Mouse (Mus musculus): ENCODE data around the gene Gm2163. TPM values are rescaled to one million over a fixed set of nuclear protein-coding genes. Genes with fewer than 3 reads are reported as not detected.
"Not testable (repeated sequence)": the region's sequence is repeated elsewhere in the genome, so short reads cannot be mapped to it uniquely, and the experiment has no call there.

The Gm2163 gene
- polyA plus RNA-seq (2012; rRNA removed), result 1.8 and 2.1 TPM in 2 replicates

DNA sequence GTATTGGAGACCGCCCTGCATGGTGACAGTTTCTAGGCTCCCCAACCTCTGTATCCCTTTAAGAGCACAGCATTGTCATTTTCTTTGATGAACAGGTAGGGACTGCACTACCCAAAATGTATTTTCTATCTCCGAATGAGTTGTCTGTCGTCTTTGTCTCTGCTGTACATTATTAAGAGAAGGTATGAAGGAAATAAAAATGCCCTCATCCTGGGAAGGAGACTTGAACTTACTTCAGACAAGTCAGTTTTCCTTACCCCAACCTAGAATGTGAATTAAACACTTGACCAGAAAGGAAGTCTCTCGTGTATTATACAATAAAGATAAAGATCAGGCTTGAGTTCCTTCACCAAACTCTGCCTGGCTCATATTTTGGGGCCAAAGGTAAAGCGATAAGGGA, at the start of gene Gm2163:
Gene Gm2163, plus strand, starts transcription at position 301 of the 400 bp plus-strand sequence.
- not testable (repeated sequence) for H3K4me1 ChIP-seq (ENCODE audit: control insufficient read depth, insufficient read depth, low read length); H3K4me3 ChIP-seq (ENCODE audit: insufficient read depth, low read length); H3K27ac ChIP-seq (ENCODE audit: insufficient read depth, low read length)

DNA sequence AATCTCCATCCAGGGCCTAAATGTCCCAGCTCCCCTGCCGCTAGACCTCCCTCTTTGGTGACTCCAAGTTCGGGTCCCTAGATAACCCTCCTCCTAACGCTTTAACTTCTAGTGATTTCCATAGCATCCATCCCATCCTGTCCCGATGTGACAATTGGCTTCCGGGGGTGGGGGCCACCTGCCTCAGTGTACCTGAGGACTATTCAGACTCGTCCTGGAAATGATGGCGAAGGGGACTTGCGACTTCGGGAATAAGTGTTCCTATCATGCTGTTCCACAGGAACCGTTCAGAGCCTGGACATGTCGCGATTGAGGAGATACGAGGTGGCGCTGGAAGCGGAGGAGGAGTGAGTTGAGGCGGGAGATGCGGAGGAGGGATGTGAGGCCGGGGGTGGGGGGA, 27.5 kb upstream of the Gm2163 start, which contains the start of gene Gm21586:
Gene Gm21586, plus strand, starts transcription at position 301 of the 400 bp plus-strand sequence.
- not testable (repeated sequence) for H3K4me1 ChIP-seq (ENCODE audit: control insufficient read depth, insufficient read depth, low read length); H3K4me3 ChIP-seq (ENCODE audit: insufficient read depth, low read length); H3K27ac ChIP-seq (ENCODE audit: insufficient read depth, low read length)

DNA sequence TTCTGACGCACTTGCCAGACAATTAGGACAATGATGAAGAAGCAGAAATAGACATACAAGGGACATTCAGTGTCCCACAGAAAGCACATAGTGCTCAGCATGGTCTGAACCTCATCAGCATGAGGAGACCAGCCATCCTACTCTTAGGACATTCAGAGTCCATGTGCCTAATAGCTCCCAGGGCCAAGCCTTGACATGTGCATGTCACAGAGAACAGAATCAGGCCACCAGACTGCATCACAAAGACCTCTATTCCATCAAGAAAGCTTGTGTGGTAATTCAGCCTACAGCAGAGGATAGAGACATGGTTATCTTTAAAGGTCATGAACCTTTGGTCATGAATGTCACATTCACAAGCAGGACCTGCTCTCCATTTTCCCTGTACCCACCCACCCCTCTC, 61.5 kb downstream of the Gm2163 start, which contains the start of gene Fam205a2:
Gene Fam205a2, minus strand, starts transcription at position 101 of the 400 bp plus-strand sequence.
- H3K4me3 ChIP-seq (ENCODE audit: insufficient read depth, low read length), result not testable (repeated sequence)

DNA sequence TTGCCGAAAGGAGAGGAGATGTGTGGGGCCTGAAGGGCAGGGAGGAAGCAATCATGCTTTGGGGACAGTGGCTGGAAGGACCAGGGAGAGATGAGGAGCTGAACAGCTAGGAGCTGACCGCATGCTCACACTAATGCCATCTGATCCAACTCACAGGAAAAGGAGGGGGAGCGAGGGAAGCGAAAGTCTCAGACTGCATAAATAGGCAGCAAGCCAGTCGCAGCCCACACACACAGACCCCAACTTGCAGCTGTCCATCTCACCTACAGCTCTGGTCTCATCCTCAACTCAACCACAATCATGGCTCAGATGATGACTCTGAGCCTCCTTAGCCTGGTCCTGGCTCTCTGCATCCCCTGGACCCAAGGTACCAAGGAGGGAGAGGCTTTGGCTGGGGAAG, 145.3 kb downstream of the Gm2163 start, which contains the start of gene Gm10591:
Gene Gm10591, plus strand, starts transcription at position 301 of the 400 bp plus-strand sequence.
- not testable (repeated sequence) for H3K27ac ChIP-seq (ENCODE audit: insufficient read depth, low read length)

More for the DNA sequence above, 61.5 kb downstream of the Gm2163 start, which contains the start of gene Fam205a2:
- H3K27ac ChIP-seq (ENCODE audit: insufficient read depth, low read length); H3K4me1 ChIP-seq (ENCODE audit: control insufficient read depth, insufficient read depth, low read length): not testable (repeated sequence)

DNA sequence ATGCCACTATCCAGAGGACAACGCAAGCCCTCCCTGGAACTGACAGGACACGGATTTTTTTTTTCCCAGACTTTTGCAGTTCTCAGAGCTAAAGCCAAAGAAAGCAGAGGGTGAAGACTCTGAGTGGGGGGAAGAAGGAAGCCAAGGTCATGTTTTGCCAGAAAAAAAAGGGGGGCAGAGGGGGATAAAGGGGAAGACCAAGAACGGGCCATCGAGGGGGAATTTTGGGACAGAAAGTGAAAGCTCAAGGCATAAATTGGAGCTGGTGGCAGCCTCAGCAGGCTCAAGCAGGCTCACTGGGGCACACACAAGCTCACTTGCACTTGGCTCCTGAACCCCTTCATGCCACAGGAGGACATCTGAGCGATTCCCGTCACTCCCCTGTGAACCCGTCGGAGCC, 162.9 kb downstream of the Gm2163 start, which contains the start of gene Gm2564:
Gene Gm2564, plus strand, starts transcription at position 301 of the 400 bp plus-strand sequence.
- H3K4me3 ChIP-seq (ENCODE audit: insufficient read depth, low read length); H3K27ac ChIP-seq (ENCODE audit: insufficient read depth, low read length); H3K4me1 ChIP-seq (ENCODE audit: control insufficient read depth, insufficient read depth, low read length): not testable (repeated sequence)

More for the DNA sequence above, 145.3 kb downstream of the Gm2163 start, which contains the start of gene Gm10591:
- H3K4me3 ChIP-seq (ENCODE audit: insufficient read depth, low read length); H3K4me1 ChIP-seq (ENCODE audit: control insufficient read depth, insufficient read depth, low read length): not testable (repeated sequence)

Other genes starting within 250 kb of the Gm2163 start
- gene Gm10600, start 226.1 kb upstream of the Gm2163 start, polyA plus RNA-seq (2012; rRNA removed), result not detected in 2 replicates
- not detected in 2 replicates for gene Ccl21b, start 211.0 kb upstream of the Gm2163 start, polyA plus RNA-seq (2012; rRNA removed)
- not detected in 2 replicates for gene Gm21953, start 172.5 kb upstream of the Gm2163 start, polyA plus RNA-seq (2012; rRNA removed)
- gene Fam205a3, start 148.4 kb upstream of the Gm2163 start, polyA plus RNA-seq (2012; rRNA removed), result 0.44 and 1.1 TPM in 2 replicates
- not detected in 2 replicates for gene Gm21586, start 27.4 kb upstream of the Gm2163 start, polyA plus RNA-seq (2012; rRNA removed)
- gene Fam205a2, start 61.4 kb downstream of the Gm2163 start, polyA plus RNA-seq (2012; rRNA removed), result 0.44 and 1.1 TPM in 2 replicates
- gene Gm10591, start 145.4 kb downstream of the Gm2163 start, polyA plus RNA-seq (2012; rRNA removed), result not detected in 2 replicates
- 1.3 and 1.6 TPM in 2 replicates for gene Gm2564, start 163.0 kb downstream of the Gm2163 start, polyA plus RNA-seq (2012; rRNA removed)
- gene Ccl27b, start 188.5 kb downstream of the Gm2163 start, polyA plus RNA-seq (2012; rRNA removed), result 25.3 and 29.0 TPM in 2 replicates
- gene Il11ra2, start 195.1 kb downstream of the Gm2163 start, polyA plus RNA-seq (2012; rRNA removed), result 0.19 and 0.50 TPM in 2 replicates

All from cortical plate, adult 2 months (tissue).